Mouse (Mus musculus) midbrain, embryonic 15.5 days (tissue): ENCODE data around the gene Fads3. TPM values are rescaled to one million over a fixed set of nuclear protein-coding genes. Genes with fewer than 3 reads are reported as not detected.
A peak's percentile ranks its signal among the peaks of the same experiment; 100 is the strongest.

Experiments
- ATAC-seq: fragments of 200-750 bp; cut with Nextera tagmentation; replicated peaks from 2 replicates; pipeline ENCODE4 v1.8.0; 2017; ENCODE audit warnings: moderate TSS enrichment
- H3K27ac ChIP-seq: fragments of 300-500 bp; sonication (generic); 2 replicates; pipeline ENCODE4 v1.5.1; 2015; ENCODE audit warnings: mild to moderate bottlenecking, inconsistent platforms
- H3K27me3 ChIP-seq: fragments of 300-500 bp; sonication (generic); replicated peaks from 2 replicates; pipeline ENCODE4 v1.6.1; 2015; ENCODE audit warnings: inconsistent platforms
- H3K36me3 ChIP-seq: fragments of 300-500 bp; sonication (generic); replicated peaks from 2 replicates; pipeline ENCODE4 v1.6.1; 2015; ENCODE audit warnings: inconsistent platforms
- H3K4me1 ChIP-seq: fragments of 300-500 bp; sonication (generic); 2 replicates; pipeline ENCODE4 v1.6.1; 2015; ENCODE audit warnings: inconsistent platforms
- H3K4me2 ChIP-seq: fragments of 300-500 bp; sonication (generic); 2 replicates; pipeline ENCODE4 v1.6.1; 2015; ENCODE audit warnings: inconsistent platforms, mild to moderate bottlenecking, moderate library complexity
- H3K4me3 ChIP-seq: fragments of 300-500 bp; sonication (generic); 2 replicates; pipeline ENCODE4 v1.5.1; 2015; ENCODE audit warnings: mild to moderate bottlenecking, inconsistent platforms
- H3K9ac ChIP-seq: fragments of 300-500 bp; sonication (generic); 2 replicates; pipeline ENCODE4 v1.6.1; 2015; ENCODE audit warnings: mild to moderate bottlenecking, inconsistent platforms
- H3K9me3 ChIP-seq: fragments of 300-500 bp; sonication (generic); 2 replicates; pipeline ENCODE4 v1.6.1; 2016; ENCODE audit warnings: inconsistent platforms
- WGBS: fragments of 180-500 bp; shearing (Covaris S2); methylation state at CpG from one replicate; pipeline ENCODE4 v1.1.7; 2015; ENCODE audit warnings: mixed read lengths; 5-methylcytosine and 5-hydroxymethylcytosine counted together
- polyA plus RNA-seq: library from polyadenylated mRNA; unstranded; fragments of >200 nt; fragmentation: Nextera tagmentation; extraction: Ambion mirVana; gene quantifications from 2 replicates; pipeline ENCODE4 v1.2.1, GENCODE M21; 2015

Gene Fads3
- polyA plus RNA-seq, 1 experiment from 2014 or later: 27.1 TPM

GRCm38 (mm10) chr19:10094695-10095094 lies 53.3 kb downstream of the Fads3 start:
- WGBS: 73% methylated on average over 4 of the region's 4 CpGs
- H3K4me1 ChIP-seq: peaks cover 55% of the 10 kb centered on the region

GRCm38 (mm10) chr19:10096371-10096876 lies 55.1 kb downstream of the Fads3 start:
- Histone ChIP-seq H3K27ac (no peak overlapping the region), H3K27me3 (no peaks in the 10 kb centered on the region), H3K4me1 (peaks cover 62% of the 10 kb centered on the region), H3K4me2 (peak overlapping the region; percentile 78; the same call in 1 of the 2 replicates), H3K4me3 (no peak overlapping the region), H3K9ac (no peak overlapping the region), H3K9me3 (no peaks in the 10 kb centered on the region), H3K36me3 (no peaks in the 10 kb centered on the region; the same call in 1 of the 2 replicates)
- 82% methylated on average over 2 of the region's 2 CpGs for WGBS
- ATAC-seq: no peak

More at GRCm38 (mm10) chr19:10094695-10095094, 53.3 kb downstream of the Fads3 start:
- 0 out of 2 replicates have a peak overlapping the region, but pooled peaks have one; percentile 0 for H3K4me2 ChIP-seq
- peaks cover 16% of the 10 kb centered on the region; the same call in 1 of the 2 replicates for H3K36me3 ChIP-seq
- H3K27ac ChIP-seq: no peak overlapping the region
- no peaks in the 10 kb centered on the region for H3K9me3 ChIP-seq
- no peaks in the 10 kb centered on the region for H3K27me3 ChIP-seq
- ATAC-seq: no peak
- H3K4me3 ChIP-seq: no peak overlapping the region
- no peak overlapping the region for H3K9ac ChIP-seq

- Histone ChIP-seq H3K27ac (peak overlapping the region; percentile 59), H3K4me1 (peaks cover 69% of the 10 kb centered on the region), H3K9me3 (no peaks in the 10 kb centered on the region), H3K9ac (0 out of 2 replicates have a peak overlapping the region, but pooled peaks have one; percentile 7), H3K4me2 (peak overlapping the region; percentile 78), H3K4me3 (peak overlapping the region; percentile 73), H3K36me3 (no peaks in the 10 kb centered on the region; the same call in 1 of the 2 replicates), H3K27me3 (no peaks in the 10 kb centered on the region)
- ATAC-seq: no peak
- WGBS: 19% methylated on average over 5 of the region's 5 CpGs
Measured at GRCm38 (mm10) chr19:10097826-10098225, 56.5 kb downstream of the Fads3 start.

- Histone ChIP-seq H3K36me3 (no peaks in the 10 kb centered on the region), H3K9me3 (no peaks in the 10 kb centered on the region)
- 2% methylated on average over 21 of the region's 21 CpGs for WGBS
Measured at GRCm38 (mm10) chr19:10100631-10101071, 59.3 kb downstream of the Fads3 start.

GRCm38 (mm10) chr19:10101341-10102053 lies 60.1 kb downstream of the Fads3 start, which contains the start of gene Fads2:
Gene Fads2 (minus strand): TSS chr19:10101746.
- Histone ChIP-seq H3K9ac (peak within 1 kb of the TSS; percentile 77), H3K4me2 (peak within 1 kb of the TSS; percentile 78), H3K27me3 (no peaks in the 10 kb centered on the region), H3K9me3 (no peaks in the 10 kb centered on the region), H3K4me1 (peaks cover 47% of the 10 kb centered on the region), H3K4me3 (peak within 1 kb of the TSS; percentile 73), H3K27ac (peak within 1 kb of the TSS; percentile 95), H3K36me3 (no peaks in the 10 kb centered on the region)
- under 1% methylated on average over 53 of the region's 57 CpGs for WGBS
- ATAC-seq: peak; percentile 96

More at GRCm38 (mm10) chr19:10100631-10101071, 59.3 kb downstream of the Fads3 start:
- ATAC-seq: peak; percentile 59
- H3K27me3 ChIP-seq: no peaks in the 10 kb centered on the region
- H3K4me1 ChIP-seq: peaks cover 55% of the 10 kb centered on the region
- H3K4me3 ChIP-seq: peak overlapping the region; percentile 73
- H3K9ac ChIP-seq: peak overlapping the region; percentile 77
- peak overlapping the region; percentile 78 for H3K4me2 ChIP-seq
- H3K27ac ChIP-seq: peak overlapping the region; percentile 95

GRCm38 (mm10) chr19:10102054-10102700 lies 60.8 kb downstream of the Fads3 start:
- WGBS: 3% methylated on average over 22 of the region's 25 CpGs
- H3K4me2 ChIP-seq: peak overlapping the region; percentile 78
- no peaks in the 10 kb centered on the region for H3K9me3 ChIP-seq
- H3K36me3 ChIP-seq: no peaks in the 10 kb centered on the region
- peaks cover 40% of the 10 kb centered on the region for H3K4me1 ChIP-seq
- peak overlapping the region; percentile 73 for H3K4me3 ChIP-seq
- no peaks in the 10 kb centered on the region for H3K27me3 ChIP-seq
- peak; percentile 74 for ATAC-seq
- peak overlapping the region; percentile 77 for H3K9ac ChIP-seq
- H3K27ac ChIP-seq: peak overlapping the region; percentile 95

- no peak overlapping the region for H3K4me2 ChIP-seq
- H3K4me3 ChIP-seq: no peak overlapping the region
- no peaks in the 10 kb centered on the region for H3K27me3 ChIP-seq
- H3K27ac ChIP-seq: no peak overlapping the region
- H3K4me1 ChIP-seq: peaks cover 20% of the 10 kb centered on the region
- WGBS: 83% methylated on average over 6 of the region's 6 CpGs
- H3K9me3 ChIP-seq: no peaks in the 10 kb centered on the region
- H3K36me3 ChIP-seq: no peaks in the 10 kb centered on the region
- H3K9ac ChIP-seq: no peak overlapping the region
- ATAC-seq: no peak
Measured at GRCm38 (mm10) chr19:10104234-10104633, 62.9 kb downstream of the Fads3 start.

GRCm38 (mm10) chr19:10105034-10105493 lies 63.7 kb downstream of the Fads3 start:
- ATAC-seq: no peak
- Histone ChIP-seq H3K27me3 (no peaks in the 10 kb centered on the region), H3K9me3 (no peaks in the 10 kb centered on the region), H3K4me3 (no peak overlapping the region), H3K4me1 (peaks cover 11% of the 10 kb centered on the region), H3K27ac (no peak overlapping the region), H3K36me3 (no peaks in the 10 kb centered on the region), H3K4me2 (no peak overlapping the region), H3K9ac (no peak overlapping the region)
- 83% methylated on average over 10 of the region's 10 CpGs for WGBS

- Histone ChIP-seq H3K4me3 (no peak overlapping the region), H3K27ac (no peak overlapping the region), H3K36me3 (no peaks in the 10 kb centered on the region), H3K9ac (no peak overlapping the region), H3K4me1 (peaks cover 8% of the 10 kb centered on the region), H3K4me2 (no peak overlapping the region), H3K9me3 (no peaks in the 10 kb centered on the region), H3K27me3 (no peaks in the 10 kb centered on the region)
- 90% methylated on average over 2 of the region's 2 CpGs for WGBS
- ATAC-seq: no peak
Measured at GRCm38 (mm10) chr19:10106634-10107033, 65.3 kb downstream of the Fads3 start.

GRCm38 (mm10) chr19:10107051-10107611 lies 65.8 kb downstream of the Fads3 start:
- H3K4me1 ChIP-seq: peaks cover 8% of the 10 kb centered on the region
- no peak for ATAC-seq
- H3K36me3 ChIP-seq: no peaks in the 10 kb centered on the region
- H3K9ac ChIP-seq: no peak overlapping the region
- WGBS: 87% methylated on average over 5 of the region's 5 CpGs
- no peak overlapping the region for H3K4me2 ChIP-seq
- H3K9me3 ChIP-seq: no peaks in the 10 kb centered on the region
- H3K27ac ChIP-seq: no peak overlapping the region
- H3K4me3 ChIP-seq: no peak overlapping the region
- H3K27me3 ChIP-seq: no peaks in the 10 kb centered on the region

GRCm38 (mm10) chr19:10108129-10108528 lies 66.8 kb downstream of the Fads3 start:
- Histone ChIP-seq H3K36me3 (no peaks in the 10 kb centered on the region), H3K4me2 (no peak overlapping the region), H3K4me3 (no peak overlapping the region), H3K27ac (no peak overlapping the region), H3K9ac (no peak overlapping the region), H3K27me3 (no peaks in the 10 kb centered on the region), H3K9me3 (no peaks in the 10 kb centered on the region), H3K4me1 (no peaks in the 10 kb centered on the region)
- ATAC-seq: no peak
- 100% methylated on average over 1 of the region's 1 CpGs for WGBS

- Histone ChIP-seq H3K27ac (no peak overlapping the region), H3K4me3 (no peak overlapping the region), H3K27me3 (no peaks in the 10 kb centered on the region), H3K36me3 (no peaks in the 10 kb centered on the region), H3K4me2 (no peak overlapping the region), H3K4me1 (no peaks in the 10 kb centered on the region), H3K9ac (no peak overlapping the region), H3K9me3 (no peaks in the 10 kb centered on the region)
- WGBS: 95% methylated on average over 2 of the region's 2 CpGs
- no peak for ATAC-seq
Measured at GRCm38 (mm10) chr19:10108666-10109065, 67.3 kb downstream of the Fads3 start.
